Mouse (Mus musculus) forebrain, embryonic 13.5 days (tissue): Measurements from ENCODE around the gene Ncam2. TPM values are rescaled to one million over a fixed set of nuclear protein-coding genes. Genes with fewer than 3 reads are reported as not detected.

ENCODE experiments used
- ATAC-seq: fragments of 200-750 bp; cut with Nextera tagmentation; 2 replicates; pipeline ENCODE4 v1.8.0; 2017
- H3K27ac ChIP-seq: fragments of 300-500 bp; sonication (generic); 2 replicates; pipeline ENCODE4 v1.5.1; 2015; ENCODE audit warnings: inconsistent platforms, mild to moderate bottlenecking, moderate library complexity
- H3K27me3 ChIP-seq: fragments of 300-500 bp; sonication (generic); 2 replicates; pipeline ENCODE4 v1.6.1; 2015; ENCODE audit warnings: mild to moderate bottlenecking, inconsistent platforms
- H3K36me3 ChIP-seq: fragments of 300-500 bp; sonication (generic); 2 replicates; pipeline ENCODE4 v1.6.1; 2015; ENCODE audit warnings: mild to moderate bottlenecking, inconsistent platforms; ENCODE audit not compliant: poor library complexity, severe bottlenecking
- H3K4me1 ChIP-seq: fragments of 300-500 bp; sonication (generic); 2 replicates; pipeline ENCODE4 v1.6.1; 2015; ENCODE audit warnings: inconsistent platforms
- H3K4me2 ChIP-seq: fragments of 300-500 bp; sonication (generic); 2 replicates; pipeline ENCODE4 v1.6.1; 2015; ENCODE audit warnings: inconsistent platforms, mild to moderate bottlenecking, moderate library complexity
- H3K4me3 ChIP-seq: fragments of 300-500 bp; sonication (generic); 2 replicates; pipeline ENCODE4 v1.5.1; 2015; ENCODE audit warnings: mild to moderate bottlenecking, inconsistent platforms
- H3K9ac ChIP-seq: fragments of 300-500 bp; sonication (generic); 2 replicates; pipeline ENCODE4 v1.6.1; 2015; ENCODE audit warnings: mild to moderate bottlenecking, inconsistent platforms
- H3K9me3 ChIP-seq: fragments of 300-500 bp; sonication (generic); replicated peaks from 2 replicates; pipeline ENCODE4 v1.6.1; 2016; ENCODE audit warnings: inconsistent platforms
- WGBS: fragments of 180-500 bp; shearing (Covaris S2); methylation state at CpG from one replicate; pipeline ENCODE4 v1.1.7; 2015; 5-methylcytosine and 5-hydroxymethylcytosine counted together
- polyA plus RNA-seq: library from polyadenylated mRNA; unstranded; fragments of >200 nt; fragmentation: Nextera tagmentation; extraction: Ambion mirVana; gene quantifications from 2 replicates; pipeline ENCODE4 v1.2.1, GENCODE M21; 2015

Gene Ncam2
- polyA plus RNA-seq, 1 experiment from 2014 or later: 5.7 TPM

GRCm38 (mm10) chr16:81204405-81205034 lies 4.0 kb downstream of the Ncam2 start:
- H3K36me3 ChIP-seq: no peaks in the 10 kb centered on the region
- no peaks in the 10 kb centered on the region for H3K9me3 ChIP-seq
- H3K4me1 ChIP-seq: peaks cover 25% of the 10 kb centered on the region
- peak overlapping the region; percentile 23 for H3K4me2 ChIP-seq
- no peaks in the 10 kb centered on the region for H3K27me3 ChIP-seq
- peak overlapping the region; percentile 32; the same call in 1 of the 2 replicates for H3K9ac ChIP-seq
- peak overlapping the region; percentile 44; the same call in 1 of the 2 replicates for H3K27ac ChIP-seq
- WGBS: 55% methylated on average over 12 of the region's 12 CpGs
- no peak for ATAC-seq
- no peak overlapping the region for H3K4me3 ChIP-seq

DNA sequence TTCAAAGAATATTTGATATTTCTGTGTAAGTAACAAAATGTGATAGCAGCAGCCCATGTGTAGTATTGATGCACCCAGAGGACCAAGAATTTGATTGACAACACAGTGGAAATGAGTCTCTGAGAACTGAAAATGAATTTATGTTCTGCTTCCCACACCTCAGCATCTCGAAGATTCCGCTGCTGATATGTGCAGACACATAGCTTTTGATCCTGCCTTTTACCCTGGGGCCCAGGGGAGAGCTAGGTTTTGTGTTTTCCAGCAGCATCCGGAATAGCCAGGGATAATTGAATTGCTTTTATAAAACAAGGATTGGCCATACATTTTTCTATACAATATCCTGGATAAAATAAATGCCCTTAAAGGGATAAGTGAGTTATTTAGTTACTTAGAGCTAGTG lies 20.7 kb downstream of the Ncam2 start:
- H3K27ac ChIP-seq: no peak overlapping the region
- H3K4me2 ChIP-seq: no peak overlapping the region
- H3K4me1 ChIP-seq: peaks cover 10% of the 10 kb centered on the region
- no peaks in the 10 kb centered on the region for H3K27me3 ChIP-seq
- 53% methylated on average over 3 of the region's 3 CpGs for WGBS
- no peaks in the 10 kb centered on the region for H3K36me3 ChIP-seq
- no peak overlapping the region for H3K4me3 ChIP-seq
- H3K9me3 ChIP-seq: no peaks in the 10 kb centered on the region
- ATAC-seq: no peak
- no peak overlapping the region for H3K9ac ChIP-seq

DNA sequence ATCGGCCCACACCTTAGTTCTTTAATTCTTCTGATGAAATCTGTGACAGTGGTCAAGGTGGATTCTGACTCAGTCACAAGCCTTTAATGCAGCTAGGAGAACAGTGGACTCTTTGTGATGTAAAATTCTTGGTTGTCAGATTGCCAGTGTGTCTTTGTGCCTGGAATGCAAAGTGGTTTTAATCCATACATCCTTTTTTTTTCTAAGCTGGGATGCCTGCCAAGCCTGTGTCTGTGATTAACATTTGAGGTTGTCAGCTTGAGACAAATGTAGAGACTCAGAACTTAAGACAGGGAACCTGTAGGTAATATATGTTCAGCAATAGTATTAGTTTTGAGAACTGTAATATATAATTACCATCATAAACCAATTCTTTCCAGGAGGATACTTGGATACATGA lies 23.3 kb downstream of the Ncam2 start:
- Histone ChIP-seq H3K27ac (no peak overlapping the region), H3K4me1 (peaks cover 10% of the 10 kb centered on the region), H3K36me3 (no peaks in the 10 kb centered on the region), H3K27me3 (no peaks in the 10 kb centered on the region), H3K4me3 (no peak overlapping the region), H3K4me2 (peak overlapping the region; percentile 12; the same call in 1 of the 2 replicates), H3K9me3 (no peaks in the 10 kb centered on the region), H3K9ac (no peak overlapping the region)
- WGBS: 5% methylated on average over 1 of the region's 1 CpGs
- peak; percentile 86; the same call in 1 of the 2 replicates for ATAC-seq

- Histone ChIP-seq H3K4me1 (peaks cover 10% of the 10 kb centered on the region), H3K36me3 (no peaks in the 10 kb centered on the region), H3K27me3 (no peaks in the 10 kb centered on the region), H3K4me2 (no peak overlapping the region), H3K9me3 (no peaks in the 10 kb centered on the region), H3K4me3 (no peak overlapping the region), H3K27ac (no peak overlapping the region), H3K9ac (no peak overlapping the region)
- ATAC-seq: peak; percentile 14; the same call in 1 of the 2 replicates
Observed at GRCm38 (mm10) chr16:81224253-81224652, 23.8 kb downstream of the Ncam2 start.

- Histone ChIP-seq H3K27me3 (no peaks in the 10 kb centered on the region), H3K27ac (no peak overlapping the region), H3K9ac (no peak overlapping the region), H3K9me3 (no peaks in the 10 kb centered on the region), H3K36me3 (no peaks in the 10 kb centered on the region), H3K4me3 (no peak overlapping the region), H3K4me2 (no peak overlapping the region), H3K4me1 (no peaks in the 10 kb centered on the region)
- ATAC-seq: no peak
Observed at GRCm38 (mm10) chr16:81254875-81255274, 54.4 kb downstream of the Ncam2 start.

GRCm38 (mm10) chr16:81260429-81260828 lies 59.9 kb downstream of the Ncam2 start:
- Histone ChIP-seq H3K4me3 (no peak overlapping the region), H3K27ac (no peak overlapping the region), H3K4me1 (no peaks in the 10 kb centered on the region), H3K36me3 (no peaks in the 10 kb centered on the region), H3K9me3 (no peaks in the 10 kb centered on the region), H3K27me3 (no peaks in the 10 kb centered on the region), H3K4me2 (no peak overlapping the region), H3K9ac (no peak overlapping the region)
- 95% methylated on average over 2 of the region's 2 CpGs for WGBS
- ATAC-seq: no peak

GRCm38 (mm10) chr16:81273597-81274360 lies 73.3 kb downstream of the Ncam2 start:
- Histone ChIP-seq H3K4me1 (no peaks in the 10 kb centered on the region), H3K9me3 (no peaks in the 10 kb centered on the region), H3K36me3 (no peaks in the 10 kb centered on the region), H3K27ac (no peak overlapping the region), H3K4me3 (no peak overlapping the region), H3K9ac (no peak overlapping the region), H3K4me2 (no peak overlapping the region), H3K27me3 (no peaks in the 10 kb centered on the region)
- no peak; the same call in 1 of the 2 replicates for ATAC-seq
- WGBS: 73% methylated on average over 2 of the region's 2 CpGs

- no peaks in the 10 kb centered on the region for H3K27me3 ChIP-seq
- 34% methylated on average over 5 of the region's 5 CpGs for WGBS
- no peak overlapping the region for H3K9ac ChIP-seq
- H3K27ac ChIP-seq: no peak overlapping the region
- no peaks in the 10 kb centered on the region for H3K4me1 ChIP-seq
- H3K4me2 ChIP-seq: no peak overlapping the region
- no peaks in the 10 kb centered on the region for H3K36me3 ChIP-seq
- H3K4me3 ChIP-seq: no peak overlapping the region
- ATAC-seq: peak; percentile 28; the same call in 1 of the 2 replicates
- no peaks in the 10 kb centered on the region for H3K9me3 ChIP-seq
Observed at GRCm38 (mm10) chr16:81284241-81284640, 83.7 kb downstream of the Ncam2 start.

DNA sequence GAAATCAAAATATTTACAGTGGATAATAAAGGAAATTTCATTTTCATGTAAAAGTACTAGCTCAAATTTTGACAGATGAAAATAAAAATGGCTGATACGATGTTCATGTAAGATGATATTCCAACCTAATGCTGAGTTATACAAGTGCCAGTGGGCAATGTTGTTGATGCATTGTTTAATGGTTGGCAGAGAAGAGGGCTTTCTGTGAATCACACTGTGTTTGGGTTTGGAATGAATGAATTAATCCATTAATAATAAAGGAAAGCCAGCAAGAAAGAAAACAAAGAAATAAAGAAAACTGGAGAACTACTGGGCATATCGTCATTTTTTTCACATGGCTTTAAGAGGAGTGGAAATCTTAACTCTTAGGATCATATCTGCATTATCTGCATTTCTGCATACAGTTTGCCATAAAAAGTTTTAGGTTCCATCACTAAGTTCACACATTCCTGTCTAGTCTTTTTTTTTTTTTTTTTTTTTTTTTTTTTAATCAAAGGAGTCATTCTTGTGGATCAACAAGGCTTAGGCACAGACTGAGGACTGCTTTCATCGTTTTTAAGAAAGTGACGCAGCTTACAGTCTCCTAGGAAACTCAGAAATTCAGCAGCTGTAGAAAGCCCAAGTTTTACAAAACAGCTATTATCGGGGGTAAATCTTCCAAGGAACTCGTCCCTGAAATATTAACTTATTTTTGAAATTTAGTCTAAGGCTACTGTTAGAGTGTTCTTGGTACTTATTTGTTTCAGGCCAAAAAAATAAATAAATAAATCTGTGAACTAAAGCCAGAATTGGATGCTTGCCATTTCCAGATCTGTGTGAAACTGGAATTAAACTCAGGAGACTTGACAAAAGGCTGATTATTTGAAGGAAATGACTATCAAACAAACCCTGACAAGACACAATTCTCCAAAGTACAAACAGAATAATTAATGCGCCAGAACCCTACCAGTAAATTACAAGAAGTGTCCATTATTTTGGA lies 84.7 kb downstream of the Ncam2 start:
- H3K27ac ChIP-seq: no peak overlapping the region
- no peaks in the 10 kb centered on the region for H3K4me1 ChIP-seq
- H3K9ac ChIP-seq: no peak overlapping the region
- H3K9me3 ChIP-seq: no peaks in the 10 kb centered on the region
- 20% methylated on average over 7 of the region's 7 CpGs for WGBS
- no peak overlapping the region for H3K4me3 ChIP-seq
- peak overlapping the region; percentile 10 for H3K4me2 ChIP-seq
- ATAC-seq: peak; percentile 86
- no peaks in the 10 kb centered on the region for H3K36me3 ChIP-seq
- H3K27me3 ChIP-seq: no peaks in the 10 kb centered on the region

DNA sequence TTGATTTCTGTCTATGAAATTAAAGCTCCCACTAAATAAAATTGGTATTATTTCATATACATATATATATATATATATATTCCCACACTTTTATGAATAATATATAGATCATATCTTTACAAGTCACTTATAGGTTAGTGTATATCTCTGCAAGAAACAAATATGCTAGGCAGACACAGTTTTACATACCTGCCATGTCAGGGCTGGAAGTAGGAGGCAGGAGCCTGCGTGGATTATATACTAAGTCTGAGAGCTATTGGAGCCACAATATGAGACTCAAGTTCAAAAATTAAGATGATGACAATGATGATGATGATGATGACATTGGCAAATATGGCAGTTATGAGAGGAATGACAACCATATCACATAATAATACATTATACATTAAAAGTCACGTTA lies 85.4 kb downstream of the Ncam2 start:
- 70% methylated on average over 2 of the region's 2 CpGs for WGBS
- Histone ChIP-seq H3K4me1 (no peaks in the 10 kb centered on the region), H3K4me3 (no peak overlapping the region), H3K4me2 (no peak overlapping the region), H3K9ac (no peak overlapping the region), H3K27ac (no peak overlapping the region), H3K9me3 (no peaks in the 10 kb centered on the region), H3K27me3 (no peaks in the 10 kb centered on the region), H3K36me3 (no peaks in the 10 kb centered on the region)
- no peak for ATAC-seq

- no peak for ATAC-seq
- Histone ChIP-seq H3K4me3 (no peak overlapping the region), H3K9ac (no peak overlapping the region), H3K4me1 (no peaks in the 10 kb centered on the region), H3K4me2 (no peak overlapping the region), H3K27me3 (no peaks in the 10 kb centered on the region), H3K9me3 (no peaks in the 10 kb centered on the region), H3K36me3 (no peaks in the 10 kb centered on the region), H3K27ac (no peak overlapping the region)
- 77% methylated on average over 2 of the region's 2 CpGs for WGBS
Observed at GRCm38 (mm10) chr16:81303806-81304205, 103.3 kb downstream of the Ncam2 start.

- H3K9ac ChIP-seq: no peak overlapping the region
- no peak for ATAC-seq
- H3K27ac ChIP-seq: no peak overlapping the region
- WGBS: 88% methylated on average over 3 of the region's 3 CpGs
- H3K9me3 ChIP-seq: no peaks in the 10 kb centered on the region
- no peaks in the 10 kb centered on the region for H3K27me3 ChIP-seq
- no peak overlapping the region for H3K4me2 ChIP-seq
- no peaks in the 10 kb centered on the region for H3K36me3 ChIP-seq
- no peak overlapping the region for H3K4me3 ChIP-seq
- no peaks in the 10 kb centered on the region for H3K4me1 ChIP-seq
Observed at GRCm38 (mm10) chr16:81309215-81309614, 108.7 kb downstream of the Ncam2 start.
